Mouse (Mus musculus) left cerebral cortex, postnatal 4 days (tissue): ENCODE measurements around the gene Mars2. TPM values are rescaled to one million over a fixed set of nuclear protein-coding genes. Genes with fewer than 3 reads are reported as not detected.

ENCODE experiments used
- total RNA-seq, 2 experiments: library from RNA; stranded (reverse); gene quantifications; 2 replicates each; pipeline ENCODE4 v1.2.3; 2021

The Mars2 gene
- total RNA-seq, 2 experiments from 2014 or later, result 16.8 to 20.0 TPM

Other genes starting within 250 kb of the Mars2 start
- gene Sf3b1, start 209.7 kb upstream of the Mars2 start, total RNA-seq, result 100 to 1,000 TPM; 190 to 193 TPM
- 10 to 100 TPM; 18.9 to 20.0 TPM for gene Coq10b, start 184.4 kb upstream of the Mars2 start, total RNA-seq
- 100 to 1,000 TPM; 109 to 118 TPM for gene Hspe1, start 149.0 kb upstream of the Mars2 start, total RNA-seq
- 100 to 1,000 TPM; 187 to 191 TPM for gene Hspd1, start 148.9 kb upstream of the Mars2 start, total RNA-seq
- 10 to 100 TPM; 77.6 to 79.9 TPM for gene Mob4, start 105.9 kb upstream of the Mars2 start, total RNA-seq
- 10 to 100 TPM; 13.0 to 13.6 TPM for gene Rftn2, start 10.4 kb upstream of the Mars2 start, total RNA-seq
- not detected for gene Boll, start 126.3 kb downstream of the Mars2 start, total RNA-seq
- gene Plcl1, start 168.7 kb downstream of the Mars2 start, total RNA-seq, result 10 to 100 TPM; 14.3 to 14.7 TPM